Mouse (Mus musculus): ENCODE data around the gene Milr1.

DNA sequence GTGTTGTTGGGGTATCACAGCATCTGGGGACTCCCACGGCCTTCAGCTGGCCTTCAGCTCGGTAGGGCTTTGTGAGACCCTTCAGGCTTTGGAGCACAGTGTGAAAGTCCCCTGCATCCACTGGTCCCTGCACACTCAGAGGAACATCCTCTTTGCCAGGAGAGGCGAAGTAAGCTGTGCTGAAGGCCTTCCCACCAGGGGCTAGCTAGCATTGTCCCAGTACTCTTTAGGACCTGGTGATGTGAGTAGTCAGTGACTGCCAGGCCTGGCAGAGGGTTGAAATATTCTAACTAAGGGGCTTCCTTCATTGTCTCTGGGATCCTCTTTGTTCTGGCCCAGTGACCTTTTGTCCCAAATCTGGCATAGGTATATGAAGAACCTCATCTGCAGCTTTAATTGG, 14.4 kb upstream of the Milr1 start:
- no peak for TF ChIP-seq CHD2 (IDR thresholded peaks at IDR 0.05; ENCODE audit: low read depth, low read length)
- no peak for TF ChIP-seq ZNF384 (IDR thresholded peaks at IDR 0.05; ENCODE audit: low read depth, low read length)
- no peak for TF ChIP-seq HCFC1 (IDR thresholded peaks at IDR 0.05; ENCODE audit: borderline replicate concordance, insufficient read depth, low read length)
- no peak for TF ChIP-seq MAFK (IDR thresholded peaks at IDR 0.05; ENCODE audit: insufficient read depth, low read depth, low read length)

Measured in ES-E14 (cell line).